Mouse (Mus musculus): ENCODE measurements at regions not wholly inside any gene's neighbourhood (a gene's known extent, or its start where the extent isn't known, plus 50 kb on each side); places are given as distances from the start of the nearest gene placed in this dataset.

DNA sequence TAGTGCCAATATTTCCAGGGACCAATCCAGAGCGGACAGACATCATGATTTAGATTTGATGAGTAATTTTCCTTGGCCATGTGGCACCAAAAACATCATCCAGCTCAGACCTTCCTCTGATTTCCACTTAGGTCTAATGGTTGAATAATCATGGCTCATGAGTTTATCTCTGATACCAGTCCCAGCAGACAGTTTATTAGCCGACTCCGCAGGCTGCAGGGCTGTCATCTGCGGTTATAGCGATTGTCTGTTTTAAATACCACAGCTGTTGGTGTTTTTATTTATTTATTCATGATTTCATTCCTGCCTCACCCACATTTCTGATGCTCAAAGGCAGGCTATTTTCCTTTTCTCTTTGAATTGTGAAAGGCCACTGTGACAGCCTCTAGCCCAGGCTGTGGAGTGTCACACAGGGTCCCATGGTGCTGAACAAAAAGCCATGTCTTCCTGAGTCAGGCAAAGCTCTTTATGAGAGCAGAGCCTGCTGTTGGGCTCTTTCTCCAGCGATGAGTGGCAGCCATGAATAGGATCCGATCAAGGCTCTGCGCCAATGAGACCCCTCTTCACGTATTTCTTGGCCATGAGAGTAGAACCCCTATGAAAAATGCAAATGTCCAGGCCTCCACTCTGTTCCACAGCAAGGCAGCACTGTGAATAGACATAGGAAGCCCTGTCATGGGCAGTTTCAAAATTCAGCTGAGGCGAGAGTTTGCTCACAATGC, 584.7 kb downstream of the Sqor start:
- 85% methylated on average over 10 of the region's 10 CpGs for WGBS
- no peak overlapping the region for H3K4me3 ChIP-seq (ENCODE audit: low read length)

GRCm38 (mm10) chr2:123364204-123364603, 599.2 kb downstream of the Sqor start:
- Histone ChIP-seq H3K4me3 (ENCODE audit: low read length) (no peak overlapping the region), H3K4me1 (ENCODE audit: control insufficient read depth, insufficient read depth, low read length) (no peaks in the 10 kb centered on the region), H3K9ac (ENCODE audit: low read depth, low read length) (no peak overlapping the region), H3K4me2 (replicated peaks; ENCODE audit: low read depth, low read length) (no peak overlapping the region), H3K27ac (ENCODE audit: low read depth, low read length) (no peak overlapping the region), H3K27me3 (ENCODE audit: control insufficient read depth, insufficient read depth, low read length) (no peaks in the 10 kb centered on the region), H3K9me3 (ENCODE audit: control insufficient read depth, low read length) (no peaks in the 10 kb centered on the region), H3K36me3 (ENCODE audit: control insufficient read depth, insufficient read depth, low read length) (no peaks in the 10 kb centered on the region)
- no peak for ATAC-seq (ENCODE audit: low FRiP score, low TSS enrichment)

More for the DNA sequence above, 584.7 kb downstream of the Sqor start:
- Histone ChIP-seq H3K4me2 (replicated peaks; ENCODE audit: low read depth, low read length) (no peak overlapping the region), H3K9me3 (ENCODE audit: control insufficient read depth, low read length) (no peaks in the 10 kb centered on the region), H3K27me3 (ENCODE audit: control insufficient read depth, insufficient read depth, low read length) (no peaks in the 10 kb centered on the region), H3K36me3 (ENCODE audit: control insufficient read depth, insufficient read depth, low read length) (no peaks in the 10 kb centered on the region), H3K4me1 (ENCODE audit: control insufficient read depth, insufficient read depth, low read length) (no peaks in the 10 kb centered on the region), H3K9ac (ENCODE audit: low read depth, low read length) (no peak overlapping the region), H3K27ac (ENCODE audit: low read depth, low read length) (no peak overlapping the region)
- no peak for ATAC-seq (ENCODE audit: low FRiP score, low TSS enrichment)

DNA sequence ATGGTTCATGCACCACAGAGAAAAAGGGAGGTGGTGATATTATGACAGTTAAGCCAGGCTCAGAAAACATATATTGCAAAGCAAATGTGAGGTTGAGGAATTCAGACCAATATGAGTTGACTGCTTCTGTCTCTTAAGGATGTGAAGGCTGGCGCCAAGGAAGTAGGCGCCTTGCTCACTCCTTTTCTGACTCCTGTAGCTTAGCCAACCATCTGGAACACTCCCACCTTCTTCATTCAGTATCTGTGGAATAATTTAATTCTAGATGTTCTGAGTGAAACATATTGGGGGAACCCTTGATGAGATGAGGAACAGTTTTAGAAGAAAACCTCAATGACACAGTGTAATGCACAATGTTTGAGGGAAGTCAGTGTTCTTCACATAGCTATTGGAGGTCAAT, 601.5 kb downstream of the Sqor start:
- Histone ChIP-seq H3K27me3 (ENCODE audit: control insufficient read depth, insufficient read depth, low read length) (no peaks in the 10 kb centered on the region), H3K4me1 (ENCODE audit: control insufficient read depth, insufficient read depth, low read length) (no peaks in the 10 kb centered on the region), H3K27ac (ENCODE audit: low read depth, low read length) (no peak overlapping the region), H3K9ac (ENCODE audit: low read depth, low read length) (no peak overlapping the region), H3K4me2 (replicated peaks; ENCODE audit: low read depth, low read length) (no peak overlapping the region), H3K36me3 (ENCODE audit: control insufficient read depth, insufficient read depth, low read length) (no peaks in the 10 kb centered on the region), H3K9me3 (ENCODE audit: control insufficient read depth, low read length) (no peaks in the 10 kb centered on the region), H3K4me3 (ENCODE audit: low read length) (no peak overlapping the region)
- no peak for ATAC-seq (ENCODE audit: low FRiP score, low TSS enrichment)
- WGBS, result 98% methylated on average over 2 of the region's 2 CpGs

DNA sequence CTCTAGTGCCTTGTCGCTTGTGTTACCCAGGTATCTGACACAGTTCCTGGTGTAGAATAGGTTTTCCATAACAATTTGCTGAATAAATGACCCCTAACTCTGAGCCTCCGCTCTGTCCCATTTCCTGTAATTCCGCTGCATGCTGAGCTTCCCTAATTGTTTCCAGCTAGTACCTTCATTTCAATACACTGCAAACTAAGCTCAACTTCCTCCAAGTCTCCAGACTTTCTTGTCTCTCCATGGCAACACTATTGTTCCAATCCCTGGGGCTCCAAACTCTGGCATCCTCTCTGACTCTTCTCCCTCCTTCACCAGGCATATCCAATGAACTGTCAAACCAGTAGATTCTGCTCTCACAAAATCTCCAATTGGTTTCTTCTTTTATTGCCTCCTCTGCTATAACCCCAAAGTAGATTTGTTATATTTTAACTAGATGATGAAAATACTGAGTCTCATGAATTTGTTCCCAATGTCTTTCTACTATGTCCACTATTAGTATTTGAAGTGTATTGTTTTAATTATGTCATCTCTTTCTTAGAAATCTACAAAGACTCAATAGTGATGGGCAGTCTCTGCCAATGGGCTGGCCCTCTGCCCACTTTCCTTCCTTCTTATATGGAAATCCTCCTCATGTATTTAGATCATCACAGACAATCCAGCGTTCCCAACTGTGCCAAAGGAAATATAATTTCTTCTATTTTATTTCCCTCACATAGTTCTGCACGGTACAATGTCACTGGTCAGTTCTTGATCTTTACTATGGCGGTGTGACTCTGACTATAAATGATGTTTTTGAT, 620.8 kb downstream of the Sqor start:
- 73% methylated on average over 6 of the region's 6 CpGs for WGBS
- H3K4me1 ChIP-seq (ENCODE audit: control insufficient read depth, insufficient read depth, low read length), result no peaks in the 10 kb centered on the region
- ATAC-seq (ENCODE audit: low FRiP score, low TSS enrichment), result no peak
- no peak overlapping the region for H3K27ac ChIP-seq (ENCODE audit: low read depth, low read length)
- H3K36me3 ChIP-seq (ENCODE audit: control insufficient read depth, insufficient read depth, low read length), result no peaks in the 10 kb centered on the region
- H3K9ac ChIP-seq (ENCODE audit: low read depth, low read length), result no peak overlapping the region
- H3K27me3 ChIP-seq (ENCODE audit: control insufficient read depth, insufficient read depth, low read length), result no peaks in the 10 kb centered on the region
- H3K4me2 ChIP-seq (replicated peaks; ENCODE audit: low read depth, low read length), result no peak overlapping the region
- H3K4me3 ChIP-seq (ENCODE audit: low read length), result no peak overlapping the region
- H3K9me3 ChIP-seq (ENCODE audit: control insufficient read depth, low read length), result no peaks in the 10 kb centered on the region

GRCm38 (mm10) chr2:123386773-123387604, 622.0 kb downstream of the Sqor start:
- Histone ChIP-seq H3K36me3 (ENCODE audit: control insufficient read depth, insufficient read depth, low read length) (no peaks in the 10 kb centered on the region), H3K27me3 (ENCODE audit: control insufficient read depth, insufficient read depth, low read length) (no peaks in the 10 kb centered on the region), H3K9me3 (ENCODE audit: control insufficient read depth, low read length) (no peaks in the 10 kb centered on the region), H3K4me1 (ENCODE audit: control insufficient read depth, insufficient read depth, low read length) (no peaks in the 10 kb centered on the region), H3K4me2 (replicated peaks; ENCODE audit: low read depth, low read length) (no peak overlapping the region), H3K4me3 (ENCODE audit: low read length) (no peak overlapping the region), H3K27ac (ENCODE audit: low read depth, low read length) (no peak overlapping the region), H3K9ac (ENCODE audit: low read depth, low read length) (no peak overlapping the region)
- ATAC-seq (ENCODE audit: low FRiP score, low TSS enrichment), result no peak
- 81% methylated on average over 7 of the region's 7 CpGs for WGBS

- no peak for ATAC-seq (ENCODE audit: low FRiP score, low TSS enrichment)
- no peak overlapping the region for H3K27ac ChIP-seq (ENCODE audit: low read depth, low read length)
- no peak overlapping the region for H3K4me3 ChIP-seq (ENCODE audit: low read length)
- H3K36me3 ChIP-seq (ENCODE audit: control insufficient read depth, insufficient read depth, low read length), result no peaks in the 10 kb centered on the region
- 65% methylated on average over 1 of the region's 1 CpGs for WGBS
- H3K4me2 ChIP-seq (replicated peaks; ENCODE audit: low read depth, low read length), result no peak overlapping the region
- no peak overlapping the region for H3K9ac ChIP-seq (ENCODE audit: low read depth, low read length)
- no peaks in the 10 kb centered on the region for H3K9me3 ChIP-seq (ENCODE audit: control insufficient read depth, low read length)
- no peaks in the 10 kb centered on the region for H3K4me1 ChIP-seq (ENCODE audit: control insufficient read depth, insufficient read depth, low read length)
- H3K27me3 ChIP-seq (ENCODE audit: control insufficient read depth, insufficient read depth, low read length), result no peaks in the 10 kb centered on the region
These were observed 625.9 kb downstream of the Sqor start for GRCm38 (mm10) chr2:123390981-123391380.

DNA sequence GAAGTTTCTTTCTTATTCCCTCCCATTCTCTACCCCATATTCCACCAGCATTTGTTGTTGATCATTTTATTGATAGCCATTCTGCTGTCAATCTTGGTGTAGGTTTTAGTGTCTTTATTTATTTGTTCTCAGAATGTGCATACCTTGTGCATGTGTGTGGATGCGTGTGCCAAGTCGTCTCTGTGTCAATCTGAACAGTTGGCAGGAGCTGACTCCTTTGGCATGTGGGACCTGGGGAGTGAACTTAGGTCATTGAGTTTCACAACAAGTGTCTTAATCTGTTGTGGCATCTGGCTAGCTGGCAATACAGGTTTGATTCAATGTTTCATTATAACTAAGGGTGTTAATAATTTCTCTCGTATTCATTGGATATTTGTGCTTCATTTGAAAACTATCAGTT, 629.3 kb downstream of the Sqor start:
- Histone ChIP-seq H3K4me1 (ENCODE audit: control insufficient read depth, insufficient read depth, low read length) (no peaks in the 10 kb centered on the region), H3K36me3 (ENCODE audit: control insufficient read depth, insufficient read depth, low read length) (no peaks in the 10 kb centered on the region), H3K9ac (ENCODE audit: low read depth, low read length) (no peak overlapping the region), H3K9me3 (ENCODE audit: control insufficient read depth, low read length) (no peaks in the 10 kb centered on the region), H3K27me3 (ENCODE audit: control insufficient read depth, insufficient read depth, low read length) (no peaks in the 10 kb centered on the region), H3K4me2 (replicated peaks; ENCODE audit: low read depth, low read length) (no peak overlapping the region), H3K27ac (ENCODE audit: low read depth, low read length) (no peak overlapping the region), H3K4me3 (ENCODE audit: low read length) (no peak overlapping the region)
- WGBS, result 89% methylated on average over 3 of the region's 3 CpGs
- ATAC-seq (ENCODE audit: low FRiP score, low TSS enrichment), result no peak

DNA sequence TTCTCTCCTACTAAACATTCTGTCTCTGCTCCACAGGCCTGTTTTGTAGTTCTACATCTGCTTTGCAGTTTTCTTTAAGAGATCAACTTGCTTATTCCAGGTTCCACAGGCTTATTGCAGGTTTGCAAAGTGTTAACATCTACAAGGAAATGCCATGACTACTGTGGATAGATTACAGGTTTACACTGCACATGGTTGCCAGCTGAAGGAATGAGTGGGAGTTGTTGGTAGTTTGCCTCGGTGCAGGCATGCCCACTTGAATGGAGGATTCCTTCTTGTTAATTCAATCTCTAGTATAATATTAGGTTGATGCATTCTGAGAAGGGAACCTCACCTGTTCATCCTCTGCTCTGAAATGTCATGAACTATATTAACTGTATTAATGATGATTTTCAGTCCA, 632.5 kb downstream of the Sqor start:
- 28% methylated on average over 1 of the region's 1 CpGs for WGBS
- Histone ChIP-seq H3K4me3 (ENCODE audit: low read length) (no peak overlapping the region), H3K27me3 (ENCODE audit: control insufficient read depth, insufficient read depth, low read length) (no peaks in the 10 kb centered on the region), H3K27ac (ENCODE audit: low read depth, low read length) (no peak overlapping the region), H3K4me2 (replicated peaks; ENCODE audit: low read depth, low read length) (no peak overlapping the region), H3K9ac (ENCODE audit: low read depth, low read length) (no peak overlapping the region), H3K9me3 (ENCODE audit: control insufficient read depth, low read length) (no peaks in the 10 kb centered on the region), H3K4me1 (ENCODE audit: control insufficient read depth, insufficient read depth, low read length) (no peaks in the 10 kb centered on the region), H3K36me3 (ENCODE audit: control insufficient read depth, insufficient read depth, low read length) (no peaks in the 10 kb centered on the region)
- no peak for ATAC-seq (ENCODE audit: low FRiP score, low TSS enrichment)

DNA sequence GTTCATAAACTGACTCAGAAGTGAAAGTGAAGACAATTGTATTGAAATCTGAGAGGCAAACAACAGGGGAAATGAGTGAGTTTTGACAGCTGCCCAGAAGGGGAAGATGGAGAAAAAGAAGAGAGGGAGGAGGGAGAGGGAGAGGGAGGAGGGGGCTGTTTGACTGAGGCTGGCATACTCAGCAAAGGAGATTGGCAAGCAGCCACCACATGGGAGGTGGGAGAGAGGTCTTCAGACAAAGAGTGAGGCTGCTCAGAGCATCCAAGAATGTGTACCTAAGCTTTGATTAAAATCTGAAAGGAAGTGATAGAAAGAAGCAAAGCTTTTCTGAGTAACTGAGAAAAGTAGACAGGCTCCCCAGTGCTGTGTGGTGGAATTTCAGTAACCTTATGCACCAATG, 636.0 kb downstream of the Sqor start:
- no peak overlapping the region for H3K4me2 ChIP-seq (replicated peaks; ENCODE audit: low read depth, low read length)
- no peak overlapping the region for H3K27ac ChIP-seq (ENCODE audit: low read depth, low read length)
- H3K36me3 ChIP-seq (ENCODE audit: control insufficient read depth, insufficient read depth, low read length), result no peaks in the 10 kb centered on the region
- no peaks in the 10 kb centered on the region for H3K27me3 ChIP-seq (ENCODE audit: control insufficient read depth, insufficient read depth, low read length)
- no peaks in the 10 kb centered on the region for H3K9me3 ChIP-seq (ENCODE audit: control insufficient read depth, low read length)
- H3K9ac ChIP-seq (ENCODE audit: low read depth, low read length), result no peak overlapping the region
- no peak for ATAC-seq (ENCODE audit: low FRiP score, low TSS enrichment)
- H3K4me1 ChIP-seq (ENCODE audit: control insufficient read depth, insufficient read depth, low read length), result no peaks in the 10 kb centered on the region
- H3K4me3 ChIP-seq (ENCODE audit: low read length), result no peak overlapping the region
